Mouse (Mus musculus): Measurements from ENCODE around the gene Nkain2. TPM values are rescaled to one million over a fixed set of nuclear protein-coding genes. Genes with fewer than 3 reads are reported as not detected.

Gene Nkain2
- polyA plus RNA-seq, 1 experiment from 2014 or later: 0.20 TPM

DNA sequence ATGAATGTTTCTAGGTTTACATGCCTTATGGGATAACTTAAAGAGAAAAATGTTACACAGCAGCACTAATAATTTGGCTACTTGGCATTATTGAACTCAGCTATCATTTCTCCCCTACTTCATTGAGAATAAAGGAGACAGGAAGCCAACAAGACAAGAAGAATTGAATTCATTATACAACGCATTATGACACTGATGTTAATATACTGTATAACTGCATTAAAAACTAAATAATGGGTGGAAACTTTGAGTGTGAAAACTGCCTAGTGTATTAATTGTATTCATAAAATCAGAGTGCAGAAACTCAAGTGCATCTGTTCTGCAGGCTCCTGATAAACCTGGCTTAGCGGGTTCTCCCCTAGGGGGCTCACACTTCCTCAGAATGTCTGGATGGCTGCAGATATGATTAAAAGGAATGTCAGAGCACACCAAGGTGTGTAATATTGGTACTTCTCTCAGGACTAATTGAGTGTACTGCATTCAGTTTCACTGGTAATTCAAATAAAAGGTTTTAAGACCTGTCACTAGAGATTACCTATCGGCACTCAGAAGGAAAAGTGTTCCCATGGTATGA lies 589.2 kb downstream of the Nkain2 start:
- ATAC-seq: no peak
- Histone ChIP-seq H3K27ac (no peak overlapping the region), H3K4me2 (no peak overlapping the region), H3K36me3 (no peaks in the 10 kb centered on the region), H3K9ac (no peak overlapping the region), H3K27me3 (replicated peaks) (no peaks in the 10 kb centered on the region), H3K4me3 (no peak overlapping the region), H3K9me3 (replicated peaks) (no peaks in the 10 kb centered on the region), H3K4me1 (no peaks in the 10 kb centered on the region)
- 74% methylated on average over 3 of the region's 3 CpGs for WGBS (ENCODE audit: insufficient replicate concordance)

- Histone ChIP-seq H3K4me2 (no peak overlapping the region), H3K4me1 (no peaks in the 10 kb centered on the region), H3K36me3 (no peaks in the 10 kb centered on the region), H3K27ac (no peak overlapping the region), H3K9ac (no peak overlapping the region), H3K27me3 (replicated peaks) (no peaks in the 10 kb centered on the region), H3K4me3 (no peak overlapping the region), H3K9me3 (replicated peaks) (no peaks in the 10 kb centered on the region)
- ATAC-seq: no peak
- WGBS (ENCODE audit: insufficient replicate concordance): 58% methylated on average over 2 of the region's 2 CpGs
These were observed 599.8 kb downstream of the Nkain2 start for GRCm38 (mm10) chr10:32290487-32290886.

DNA sequence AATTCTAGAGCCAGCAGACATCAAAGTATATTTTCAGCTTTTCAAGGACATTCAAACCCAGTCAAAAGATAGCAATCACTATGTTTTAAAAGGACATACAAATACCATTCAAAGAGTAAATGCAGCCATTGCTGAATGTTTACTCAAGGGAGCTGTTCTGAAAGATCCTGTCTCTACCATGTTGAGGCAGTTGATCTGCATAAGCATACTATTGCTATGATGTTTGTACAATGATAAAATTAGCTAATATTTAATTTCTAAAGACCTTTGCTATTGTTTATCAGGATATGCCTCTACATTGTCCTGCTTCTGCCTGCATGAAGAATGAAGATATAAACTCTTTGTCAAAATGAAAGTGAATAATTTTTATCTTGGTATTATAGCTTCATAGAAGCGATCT lies 606.6 kb downstream of the Nkain2 start:
- Histone ChIP-seq H3K9ac (no peak overlapping the region), H3K4me3 (no peak overlapping the region), H3K27me3 (replicated peaks) (no peaks in the 10 kb centered on the region), H3K4me1 (no peaks in the 10 kb centered on the region), H3K4me2 (no peak overlapping the region), H3K27ac (no peak overlapping the region), H3K36me3 (no peaks in the 10 kb centered on the region), H3K9me3 (replicated peaks) (no peaks in the 10 kb centered on the region)
- ATAC-seq: no peak
- 71% methylated on average over 1 of the region's 1 CpGs for WGBS (ENCODE audit: insufficient replicate concordance)

GRCm38 (mm10) chr10:32243266-32243882 lies 646.9 kb downstream of the Nkain2 start:
- no peak overlapping the region for H3K27ac ChIP-seq
- no peak overlapping the region for H3K4me3 ChIP-seq
- no peaks in the 10 kb centered on the region for H3K9me3 ChIP-seq (replicated peaks)
- no peak overlapping the region for H3K9ac ChIP-seq
- H3K27me3 ChIP-seq (replicated peaks): no peaks in the 10 kb centered on the region
- no peaks in the 10 kb centered on the region for H3K4me1 ChIP-seq
- no peaks in the 10 kb centered on the region for H3K36me3 ChIP-seq
- 49% methylated on average over 4 of the region's 4 CpGs for WGBS (ENCODE audit: insufficient replicate concordance)
- H3K4me2 ChIP-seq: no peak overlapping the region
- ATAC-seq: no peak

- Histone ChIP-seq H3K4me3 (no peak overlapping the region), H3K27ac (no peak overlapping the region), H3K36me3 (no peaks in the 10 kb centered on the region), H3K9ac (no peak overlapping the region), H3K4me2 (no peak overlapping the region), H3K9me3 (replicated peaks) (no peaks in the 10 kb centered on the region), H3K27me3 (replicated peaks) (no peaks in the 10 kb centered on the region), H3K4me1 (no peaks in the 10 kb centered on the region)
- no peak for ATAC-seq
These were observed 649.1 kb downstream of the Nkain2 start for GRCm38 (mm10) chr10:32241168-32241567.

GRCm38 (mm10) chr10:32182951-32183350 lies 707.3 kb downstream of the Nkain2 start:
- no peaks in the 10 kb centered on the region for H3K36me3 ChIP-seq
- H3K4me1 ChIP-seq: no peaks in the 10 kb centered on the region
- no peak overlapping the region for H3K4me3 ChIP-seq
- WGBS (ENCODE audit: insufficient replicate concordance): 45% methylated on average over 3 of the region's 3 CpGs
- H3K27ac ChIP-seq: no peak overlapping the region
- H3K9ac ChIP-seq: no peak overlapping the region
- ATAC-seq: no peak
- H3K27me3 ChIP-seq (replicated peaks): no peaks in the 10 kb centered on the region
- H3K4me2 ChIP-seq: no peak overlapping the region
- H3K9me3 ChIP-seq (replicated peaks): no peaks in the 10 kb centered on the region

- Histone ChIP-seq H3K4me1 (no peaks in the 10 kb centered on the region), H3K4me2 (no peak overlapping the region), H3K9me3 (replicated peaks) (no peaks in the 10 kb centered on the region), H3K4me3 (no peak overlapping the region), H3K27ac (no peak overlapping the region), H3K27me3 (replicated peaks) (no peaks in the 10 kb centered on the region), H3K9ac (no peak overlapping the region), H3K36me3 (no peaks in the 10 kb centered on the region)
- 50% methylated on average over 1 of the region's 1 CpGs for WGBS (ENCODE audit: insufficient replicate concordance)
- ATAC-seq: no peak
These were observed 798.9 kb downstream of the Nkain2 start for GRCm38 (mm10) chr10:32091354-32091753.

GRCm38 (mm10) chr10:32060396-32060795 lies 829.9 kb downstream of the Nkain2 start:
- Histone ChIP-seq H3K4me3 (no peak overlapping the region), H3K36me3 (no peaks in the 10 kb centered on the region), H3K27ac (no peak overlapping the region), H3K27me3 (replicated peaks) (no peaks in the 10 kb centered on the region), H3K9me3 (replicated peaks) (no peaks in the 10 kb centered on the region), H3K4me2 (no peak overlapping the region), H3K9ac (no peak overlapping the region), H3K4me1 (no peaks in the 10 kb centered on the region)
- no peak for ATAC-seq
- WGBS (ENCODE audit: insufficient replicate concordance): 60% methylated on average over 6 of the region's 6 CpGs

DNA sequence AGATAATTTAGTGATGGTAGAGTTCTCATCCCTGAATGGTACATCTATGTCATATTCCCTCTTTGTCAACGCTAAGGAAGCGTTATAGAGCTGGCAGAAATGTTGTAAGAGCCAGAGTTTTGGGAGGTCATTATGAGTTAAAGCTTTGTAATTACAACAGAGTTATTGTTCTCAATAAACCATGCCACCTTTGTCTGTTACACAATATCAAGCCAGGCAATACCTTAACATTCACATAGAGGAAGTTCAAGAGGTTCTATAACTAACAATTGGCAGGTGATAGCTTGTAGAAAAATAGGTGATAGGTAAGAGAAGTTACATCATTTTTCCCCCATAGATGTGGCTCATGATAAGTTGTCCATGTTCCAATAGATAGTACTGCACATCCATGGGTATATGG lies 832.0 kb downstream of the Nkain2 start:
- 53% methylated on average over 2 of the region's 2 CpGs for WGBS (ENCODE audit: insufficient replicate concordance)

DNA sequence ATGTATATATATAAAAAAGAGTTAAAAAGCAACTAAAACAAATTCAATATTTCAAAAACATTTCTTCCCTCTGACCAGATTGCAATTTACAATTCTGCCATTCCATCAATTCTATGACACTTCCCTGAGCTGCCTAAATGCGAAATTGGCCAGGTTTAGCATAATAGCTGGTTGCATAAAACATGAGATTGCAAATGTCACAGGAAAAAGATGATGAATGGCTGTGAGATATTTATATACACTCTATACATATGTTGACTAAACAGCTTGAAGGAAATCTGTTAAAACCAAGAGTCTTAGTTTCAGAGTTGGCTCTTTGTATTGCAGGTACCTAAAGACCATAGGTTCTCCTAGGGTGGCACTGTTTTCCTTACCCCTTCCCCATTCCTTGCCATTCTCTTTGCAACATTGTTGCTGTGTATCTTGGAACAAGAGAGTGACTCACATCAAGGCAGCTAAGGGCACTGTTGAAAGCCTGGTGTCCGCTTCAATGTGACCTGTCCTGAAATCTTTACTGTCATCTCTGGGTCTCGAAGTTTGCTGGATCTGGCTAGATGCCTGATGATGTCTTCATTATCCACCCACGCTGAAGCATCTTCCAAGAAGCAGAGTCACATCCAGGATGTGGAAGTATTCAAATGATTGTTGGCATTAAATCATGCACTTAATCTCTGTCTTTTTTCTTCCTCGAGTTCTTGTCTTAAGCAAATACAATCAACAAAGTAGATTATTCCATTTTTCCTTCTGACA lies 837.5 kb downstream of the Nkain2 start:
- no peaks in the 10 kb centered on the region for H3K4me1 ChIP-seq
- 49% methylated on average over 5 of the region's 5 CpGs for WGBS (ENCODE audit: insufficient replicate concordance)
- H3K9ac ChIP-seq: no peak overlapping the region
- no peaks in the 10 kb centered on the region for H3K9me3 ChIP-seq (replicated peaks)
- no peak for ATAC-seq
- H3K27me3 ChIP-seq (replicated peaks): no peaks in the 10 kb centered on the region
- no peak overlapping the region for H3K4me3 ChIP-seq
- H3K27ac ChIP-seq: no peak overlapping the region
- no peaks in the 10 kb centered on the region for H3K36me3 ChIP-seq
- no peak overlapping the region for H3K4me2 ChIP-seq

More for the DNA sequence above, 832.0 kb downstream of the Nkain2 start:
- Histone ChIP-seq H3K27me3 (replicated peaks) (no peaks in the 10 kb centered on the region), H3K4me3 (no peak overlapping the region), H3K9me3 (replicated peaks) (no peaks in the 10 kb centered on the region), H3K36me3 (no peaks in the 10 kb centered on the region), H3K27ac (no peak overlapping the region), H3K4me2 (no peak overlapping the region), H3K9ac (no peak overlapping the region), H3K4me1 (no peaks in the 10 kb centered on the region)
- no peak for ATAC-seq

GRCm38 (mm10) chr10:32052045-32052444 lies 838.2 kb downstream of the Nkain2 start:
- ATAC-seq: no peak
- WGBS (ENCODE audit: insufficient replicate concordance): 56% methylated on average over 6 of the region's 6 CpGs

DNA sequence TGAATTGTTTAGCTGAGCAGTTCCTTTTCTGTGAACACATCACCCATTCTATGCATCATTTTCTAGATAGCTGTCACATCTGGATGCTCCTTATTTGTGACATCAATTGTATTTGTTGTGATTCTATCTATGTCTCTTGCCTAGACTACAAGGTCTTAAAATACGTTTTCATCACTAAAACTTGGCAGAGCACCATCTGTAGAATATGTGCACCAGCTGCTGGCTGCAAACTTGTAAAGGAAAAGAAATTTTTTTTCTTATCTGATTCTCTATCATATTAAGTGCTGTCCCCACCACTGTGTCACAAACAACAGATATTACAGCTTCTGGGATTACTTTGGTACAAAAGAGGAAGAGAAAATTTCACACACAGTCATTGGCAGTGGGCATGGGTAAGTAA lies 860.3 kb downstream of the Nkain2 start:
- Histone ChIP-seq H3K27ac (no peak overlapping the region), H3K4me1 (no peaks in the 10 kb centered on the region), H3K36me3 (no peaks in the 10 kb centered on the region), H3K4me3 (no peak overlapping the region), H3K9me3 (replicated peaks) (no peaks in the 10 kb centered on the region), H3K4me2 (no peak overlapping the region), H3K9ac (no peak overlapping the region), H3K27me3 (replicated peaks) (no peaks in the 10 kb centered on the region)
- 39% methylated on average over 1 of the region's 1 CpGs for WGBS (ENCODE audit: insufficient replicate concordance)
- no peak for ATAC-seq

More at GRCm38 (mm10) chr10:32052045-32052444, 838.2 kb downstream of the Nkain2 start:
- H3K4me3 ChIP-seq: no peak overlapping the region
- no peaks in the 10 kb centered on the region for H3K36me3 ChIP-seq
- no peak overlapping the region for H3K4me2 ChIP-seq
- H3K4me1 ChIP-seq: no peaks in the 10 kb centered on the region
- no peak overlapping the region for H3K27ac ChIP-seq
- no peak overlapping the region for H3K9ac ChIP-seq
- no peaks in the 10 kb centered on the region for H3K9me3 ChIP-seq (replicated peaks)
- no peaks in the 10 kb centered on the region for H3K27me3 ChIP-seq (replicated peaks)

Data from liver, embryonic 12.5 days (tissue).